Mouse (Mus musculus): ENCODE data around the gene Xxylt1. TPM values are rescaled to one million over a fixed set of nuclear protein-coding genes. Genes with fewer than 3 reads are reported as not detected.

Gene Xxylt1
- total RNA-seq (2014; rRNA removed), result 17.4 and 24.3 TPM in 2 replicates
- 8.6 and 14.0 TPM in 2 replicates for polyA plus RNA-seq (2015; fragmentation: Nextera tagmentation; extraction: Ambion mirVana)

- peaks cover 4% of the 10 kb centered on the region; the same call in 1 of the 2 replicates for H3K4me1 ChIP-seq (ENCODE audit: insufficient read depth)
- H3K27ac ChIP-seq (ENCODE audit: low read depth, low read length), result peak within 1 kb of the TSS; percentile 84
- H3K27me3 ChIP-seq (ENCODE audit: insufficient read depth, low read length), result no peaks in the 10 kb centered on the region
- peak; percentile 44 for TF ChIP-seq CTCF (IDR thresholded peaks at IDR 0.05; ENCODE audit: low read depth)
- no peaks in the 10 kb centered on the region for H3K36me3 ChIP-seq (ENCODE audit: insufficient read depth)
- H3K9me3 ChIP-seq (ENCODE audit: low read length), result no peaks in the 10 kb centered on the region
- ATAC-seq (peak; percentile 99), DNase-seq (peak; percentile 97)
- WGBS, result under 1% methylated on average over 52 of the region's 54 CpGs
- peak within 1 kb of the TSS; percentile 62 for H3K9ac ChIP-seq
- peak within 1 kb of the TSS; percentile 84 for H3K4me2 ChIP-seq (ENCODE audit: low read depth)
- H3K4me3 ChIP-seq (ENCODE audit: low read depth, low read length), result peak within 1 kb of the TSS; percentile 76
These were observed at the start of gene Xxylt1 for GRCm38 (mm10) chr16:31081125-31081664. TSS of gene Xxylt1 (minus strand) at chr16:31081432.

- ATAC-seq (no peak), DNase-seq (no peak)
- H3K9me3 ChIP-seq (ENCODE audit: low read length), result no peaks in the 10 kb centered on the region
- H3K4me1 ChIP-seq (ENCODE audit: insufficient read depth), result no peaks in the 10 kb centered on the region
- H3K4me3 ChIP-seq (ENCODE audit: low read depth, low read length), result no peak overlapping the region
- H3K27ac ChIP-seq (ENCODE audit: low read depth, low read length), result no peak overlapping the region
- H3K9ac ChIP-seq, result no peak overlapping the region
- no peak for TF ChIP-seq CTCF (IDR thresholded peaks at IDR 0.05; ENCODE audit: low read depth)
- peaks cover 19% of the 10 kb centered on the region for H3K36me3 ChIP-seq (ENCODE audit: insufficient read depth)
- H3K4me2 ChIP-seq (ENCODE audit: low read depth), result no peak overlapping the region
- no peaks in the 10 kb centered on the region for H3K27me3 ChIP-seq (ENCODE audit: insufficient read depth, low read length)
- WGBS, result 84% methylated on average over 5 of the region's 5 CpGs
These were observed 46.9 kb upstream of the Xxylt1 start for GRCm38 (mm10) chr16:31128116-31128515.

GRCm38 (mm10) chr16:31124991-31125390 is 43.8 kb upstream of the Xxylt1 start:
- Histone ChIP-seq H3K4me3 (ENCODE audit: low read depth, low read length) (no peak overlapping the region), H3K4me2 (ENCODE audit: low read depth) (no peak overlapping the region), H3K27me3 (ENCODE audit: insufficient read depth, low read length) (no peaks in the 10 kb centered on the region), H3K4me1 (ENCODE audit: insufficient read depth) (no peaks in the 10 kb centered on the region), H3K9ac (no peak overlapping the region), H3K36me3 (ENCODE audit: insufficient read depth) (peaks cover 31% of the 10 kb centered on the region), H3K9me3 (ENCODE audit: low read length) (no peaks in the 10 kb centered on the region), H3K27ac (ENCODE audit: low read depth, low read length) (no peak overlapping the region)
- WGBS, result 80% methylated on average over 5 of the region's 5 CpGs
- DNase-seq (no peak), ATAC-seq (no peak)
- no peak for TF ChIP-seq CTCF (IDR thresholded peaks at IDR 0.05; ENCODE audit: low read depth)

- Histone ChIP-seq H3K4me3 (ENCODE audit: low read depth, low read length) (no peak overlapping the region), H3K4me1 (ENCODE audit: insufficient read depth) (no peaks in the 10 kb centered on the region), H3K36me3 (ENCODE audit: insufficient read depth) (peaks cover 25% of the 10 kb centered on the region), H3K27me3 (ENCODE audit: insufficient read depth, low read length) (no peaks in the 10 kb centered on the region), H3K27ac (ENCODE audit: low read depth, low read length) (no peak overlapping the region), H3K9me3 (ENCODE audit: low read length) (no peaks in the 10 kb centered on the region), H3K9ac (no peak overlapping the region), H3K4me2 (ENCODE audit: low read depth) (no peak overlapping the region)
- DNase-seq, result no peak
- ATAC-seq, result no peak
- no peak for TF ChIP-seq CTCF (IDR thresholded peaks at IDR 0.05; ENCODE audit: low read depth)
- 96% methylated on average over 6 of the region's 6 CpGs for WGBS
These were observed 40.4 kb upstream of the Xxylt1 start for GRCm38 (mm10) chr16:31121612-31122011.

GRCm38 (mm10) chr16:31113596-31113995 is 32.4 kb upstream of the Xxylt1 start:
- no peaks in the 10 kb centered on the region for H3K4me1 ChIP-seq (ENCODE audit: insufficient read depth)
- H3K9ac ChIP-seq, result no peak overlapping the region
- H3K36me3 ChIP-seq (ENCODE audit: insufficient read depth), result peaks cover 38% of the 10 kb centered on the region
- no peak for DNase-seq
- no peak for TF ChIP-seq CTCF (IDR thresholded peaks at IDR 0.05; ENCODE audit: low read depth)
- no peak overlapping the region for H3K4me2 ChIP-seq (ENCODE audit: low read depth)
- no peak for ATAC-seq
- H3K27me3 ChIP-seq (ENCODE audit: insufficient read depth, low read length), result no peaks in the 10 kb centered on the region
- H3K4me3 ChIP-seq (ENCODE audit: low read depth, low read length), result no peak overlapping the region
- no peak overlapping the region for H3K27ac ChIP-seq (ENCODE audit: low read depth, low read length)
- no peaks in the 10 kb centered on the region for H3K9me3 ChIP-seq (ENCODE audit: low read length)

- no peak overlapping the region for H3K27ac ChIP-seq (ENCODE audit: low read depth, low read length)
- no peaks in the 10 kb centered on the region for H3K4me1 ChIP-seq (ENCODE audit: insufficient read depth)
- no peak overlapping the region for H3K4me3 ChIP-seq (ENCODE audit: low read depth, low read length)
- TF ChIP-seq CTCF (IDR thresholded peaks at IDR 0.05; ENCODE audit: low read depth), result no peak
- DNase-seq, result no peak
- no peak overlapping the region for H3K4me2 ChIP-seq (ENCODE audit: low read depth)
- ATAC-seq, result no peak
- no peaks in the 10 kb centered on the region for H3K9me3 ChIP-seq (ENCODE audit: low read length)
- 67% methylated on average over 2 of the region's 2 CpGs for WGBS
- H3K9ac ChIP-seq, result no peak overlapping the region
- no peaks in the 10 kb centered on the region for H3K27me3 ChIP-seq (ENCODE audit: insufficient read depth, low read length)
- peaks cover 44% of the 10 kb centered on the region for H3K36me3 ChIP-seq (ENCODE audit: insufficient read depth)
These were observed 20.1 kb upstream of the Xxylt1 start for GRCm38 (mm10) chr16:31101352-31101751.

GRCm38 (mm10) chr16:31099906-31100305 is 18.7 kb upstream of the Xxylt1 start:
- no peak overlapping the region for H3K27ac ChIP-seq (ENCODE audit: low read depth, low read length)
- H3K4me1 ChIP-seq (ENCODE audit: insufficient read depth), result no peaks in the 10 kb centered on the region
- H3K4me3 ChIP-seq (ENCODE audit: low read depth, low read length), result no peak overlapping the region
- WGBS, result 83% methylated on average over 1 of the region's 1 CpGs
- H3K36me3 ChIP-seq (ENCODE audit: insufficient read depth), result peaks cover 40% of the 10 kb centered on the region
- TF ChIP-seq CTCF (IDR thresholded peaks at IDR 0.05; ENCODE audit: low read depth), result no peak
- no peak for ATAC-seq
- no peak overlapping the region for H3K9ac ChIP-seq
- DNase-seq, result no peak
- no peaks in the 10 kb centered on the region for H3K27me3 ChIP-seq (ENCODE audit: insufficient read depth, low read length)
- no peak overlapping the region for H3K4me2 ChIP-seq (ENCODE audit: low read depth)
- H3K9me3 ChIP-seq (ENCODE audit: low read length), result no peaks in the 10 kb centered on the region
